In genomic region chr13:109915964-109916363, GRCm38 (mm10) we compare ENCODE assay signal across 16 mouse cellular contexts.
DNase-seq lines count a peak whose midpoint lies in the region; ATAC-seq and TF ChIP-seq lines count a peak whose summit lies in the region.
"Had no signal": no experiment of that assay in that cellular context is flagged by ENCODE, and none has a peak within 500 bp of the region (broad histone marks: within the 10 kb centered on the region; RNA-seq: fewer than 3 reads in every experiment).

No protein-coding gene starts in this region.

- ATAC-seq in heart, embryonic 16.5 days (replicated peaks; ENCODE audit: extremely low read depth, insufficient read depth, low FRiP score) = no peak
- no peak for ATAC-seq in lung, postnatal 0 days
- ATAC-seq: forebrain, embryonic 14.5 days; inflammation-experienced regulatory T-cells, adult 6 months had no signal

- intact Hi-C loops in gastrocnemius, postnatal 14 days (cut with DNase I; ENCODE audit: low total_unique reads) = no loop called here
- intact Hi-C loops in gastrocnemius, postnatal 36 days (cut with DNase I) = no loop called here

- H3K9ac ChIP-seq in heart, embryonic 16.5 days (ENCODE audit: low read length) = no peak overlapping the region
- H3K9ac ChIP-seq in lung, postnatal 0 days (replicated peaks; ENCODE audit: low read depth) = no peak overlapping the region
- H3K9ac ChIP-seq: lung, embryonic 15.5 days had no signal

- H3K36me3 ChIP-seq in heart, embryonic 16.5 days (ENCODE audit: control insufficient read depth, insufficient read depth) = no peaks in the 10 kb centered on the region
- H3K36me3 ChIP-seq in lung, postnatal 0 days (ENCODE audit: insufficient read depth, low read length) = no peaks in the 10 kb centered on the region
- H3K36me3 ChIP-seq: lung, embryonic 15.5 days had no signal

- peak overlapping the region; percentile 63; the same call in 1 of the 2 replicates for H3K27ac ChIP-seq in heart, embryonic 16.5 days (ENCODE audit: low read length)
- no peak overlapping the region for H3K27ac ChIP-seq in lung, postnatal 0 days (ENCODE audit: low read length)
- H3K27ac ChIP-seq: kidney, postnatal 0 days; lung, embryonic 15.5 days; stomach, postnatal 0 days had no signal

- no peak overlapping the region for H3K4me3 ChIP-seq in heart, embryonic 16.5 days (ENCODE audit: low read length)
- no peak overlapping the region for H3K4me3 ChIP-seq in lung, postnatal 0 days (ENCODE audit: low read depth, low read length)
- H3K4me3 ChIP-seq: lung, embryonic 15.5 days had no signal

- H3K4me2 ChIP-seq in heart, embryonic 16.5 days (ENCODE audit: low read depth, low read length) = no peak overlapping the region
- no peak overlapping the region for H3K4me2 ChIP-seq in lung, postnatal 0 days (replicated peaks; ENCODE audit: low read depth, low read length)
- H3K4me2 ChIP-seq: lung, embryonic 15.5 days had no signal

- TF ChIP-seq CTCF in lung, postnatal 0 days (IDR thresholded peaks at IDR 0.05) = no peak

- 52% methylated on average over 5 of the region's 5 CpGs for WGBS in heart, embryonic 16.5 days
- 73% methylated on average over 5 of the region's 5 CpGs for WGBS in lung, postnatal 0 days

- TF ChIP-seq EP300 in lung, postnatal 0 days (IDR thresholded peaks at IDR 0.05) = no peak

- H3K9me3 ChIP-seq in heart, embryonic 16.5 days (replicated peaks; ENCODE audit: control insufficient read depth, low read length) = no peaks in the 10 kb centered on the region
- no peaks in the 10 kb centered on the region for H3K9me3 ChIP-seq in lung, postnatal 0 days (ENCODE audit: low read length)
- H3K9me3 ChIP-seq: lung, embryonic 15.5 days had no signal

- peak; percentile 20 for DNase-seq in gastrocnemius, postnatal 14 days
- no peak for DNase-seq in gastrocnemius, postnatal 36 days
- DNase-seq in adrenal gland, postnatal 10 days = peak; percentile 69
- DNase-seq in gastrocnemius, postnatal 25 days = peak; percentile 36
- no peak for DNase-seq in lung, postnatal 0 days (ENCODE audit: low spot score)
- no peak for DNase-seq in spleen, adult 18-20 months
- DNase-seq in kidney, adult 11 months = no peak
- DNase-seq: cerebellum, adult 18-20 months; retina, postnatal 1 day; thymus, postnatal 14 days had no signal

- H3K4me1 ChIP-seq in heart, embryonic 16.5 days (ENCODE audit: control insufficient read depth, insufficient read depth, low read length) = peaks cover 56% of the 10 kb centered on the region
- H3K4me1 ChIP-seq in lung, postnatal 0 days (ENCODE audit: insufficient read depth, low read depth, low read length) = no peaks in the 10 kb centered on the region

- H3K27me3 ChIP-seq in heart, embryonic 16.5 days (ENCODE audit: control insufficient read depth, insufficient read depth, low read length) = no peaks in the 10 kb centered on the region
- H3K27me3 ChIP-seq in lung, postnatal 0 days (replicated peaks; ENCODE audit: insufficient read depth, low read length) = no peaks in the 10 kb centered on the region
- H3K27me3 ChIP-seq: lung, embryonic 15.5 days had no signal

Comparison
In these comparisons a context has a peak if more than half of its experiments do, and no peak if none do; other contexts are left out.
1. DNase-seq: peak in gastrocnemius, postnatal 14 days (single experiment), adrenal gland, postnatal 10 days (single experiment) and gastrocnemius, postnatal 25 days (single experiment); none in gastrocnemius, postnatal 36 days (0 of 2), lung, postnatal 0 days (single experiment), spleen, adult 18-20 months (0 of 2) and kidney, adult 11 months (single experiment).